Mouse (Mus musculus) C2C12 (cell line): ENCODE results near the gene Gm20532.

Experiments used
- CTCF ChIP-seq: IDR thresholded peaks from one replicate; pipeline ENCODE4 v1.5.1; 2011; ENCODE audit not compliant: control insufficient read depth, insufficient read depth, insufficient read length
- MAX ChIP-seq: IDR thresholded peaks from one replicate; pipeline ENCODE4 v1.6.1; 2011; ENCODE audit warnings: mild to moderate bottlenecking, control low read depth
- USF1 ChIP-seq: IDR thresholded peaks from one replicate; pipeline ENCODE4 v1.6.1; 2011; ENCODE audit warnings: low read depth, mild to moderate bottlenecking, control low read depth, moderate library complexity

GRCm38 (mm10) chr2:26582741-26583140, 3.7 kb upstream of the Gm20532 start:
- TF ChIP-seq CTCF, result no peak
- no peak for TF ChIP-seq MAX
- TF ChIP-seq USF1, result no peak
